Mouse (Mus musculus) G1E-ER4 (cell line): ENCODE data around the gene Pspc1. TPM values are rescaled to one million over a fixed set of nuclear protein-coding genes. Genes with fewer than 3 reads are reported as not detected.
"Not testable (repeated sequence)": the region's sequence is repeated elsewhere in the genome, so short reads cannot be mapped to it uniquely, and the experiment has no call there.

ENCODE experiments used
- GATA1 ChIP-seq: IDR thresholded peaks from one replicate; pipeline ENCODE4 v1.8.0; 2012; ENCODE audit warnings: low read length, inconsistent platforms
- polyA plus RNA-seq: library from polyadenylated mRNA; stranded (reverse); fragments of >175 nt; gene quantifications from 2 replicates; pipeline ENCODE4 v1.2.3, GENCODE M21; 2012

Gene Pspc1
- 9.8 and 9.9 TPM in 2 replicates for polyA plus RNA-seq

- no peak for TF ChIP-seq GATA1
Observed at GRCm38 (mm10) chr14:56778200-56778932, at the start of gene Pspc1. Gene Pspc1, minus strand, starts transcription at chr14:56778316.

GRCm38 (mm10) chr14:56824562-56824961 lies 46.4 kb upstream of the Pspc1 start:
- no peak for TF ChIP-seq GATA1

- no peak for TF ChIP-seq GATA1
Observed at GRCm38 (mm10) chr14:56817616-56818015, 39.5 kb upstream of the Pspc1 start.

- TF ChIP-seq GATA1: no peak
Observed at GRCm38 (mm10) chr14:56817131-56817530, 39.0 kb upstream of the Pspc1 start.

- TF ChIP-seq GATA1: no peak
Observed at GRCm38 (mm10) chr14:56816541-56816940, 38.4 kb upstream of the Pspc1 start.

- TF ChIP-seq GATA1: no peak
Observed at GRCm38 (mm10) chr14:56812520-56813036, 34.5 kb upstream of the Pspc1 start.

GRCm38 (mm10) chr14:56811701-56812339 lies 33.7 kb upstream of the Pspc1 start, which contains the start of gene Zmym5:
Gene Zmym5, minus strand, starts transcription at chr14:56811716.
- not testable (repeated sequence) for TF ChIP-seq GATA1

- no peak for TF ChIP-seq GATA1
Observed at GRCm38 (mm10) chr14:56793243-56793642, 15.1 kb upstream of the Pspc1 start.

GRCm38 (mm10) chr14:56784575-56784974 lies 6.5 kb upstream of the Pspc1 start:
- no peak for TF ChIP-seq GATA1

GRCm38 (mm10) chr14:56778933-56779300 lies 801 bp upstream of the Pspc1 start:
- TF ChIP-seq GATA1: no peak

GRCm38 (mm10) chr14:56777360-56778136 lies 568 bp downstream of the Pspc1 start:
- TF ChIP-seq GATA1: no peak

- no peak for TF ChIP-seq GATA1
Observed at GRCm38 (mm10) chr14:56776571-56777238, 1.4 kb downstream of the Pspc1 start.

- TF ChIP-seq GATA1: no peak
Observed at GRCm38 (mm10) chr14:56775416-56775815, 2.7 kb downstream of the Pspc1 start.

- no peak for TF ChIP-seq GATA1
Observed at GRCm38 (mm10) chr14:56751282-56751681, 26.8 kb downstream of the Pspc1 start.

- no peak for TF ChIP-seq GATA1
Observed at GRCm38 (mm10) chr14:56740175-56740574, 37.9 kb downstream of the Pspc1 start.
